Mouse (Mus musculus): ENCODE measurements around the gene Smco3. TPM values are rescaled to one million over a fixed set of nuclear protein-coding genes. Genes with fewer than 3 reads are reported as not detected.

Gene Smco3
- polyA plus RNA-seq, 1 experiment = not detected

DNA sequence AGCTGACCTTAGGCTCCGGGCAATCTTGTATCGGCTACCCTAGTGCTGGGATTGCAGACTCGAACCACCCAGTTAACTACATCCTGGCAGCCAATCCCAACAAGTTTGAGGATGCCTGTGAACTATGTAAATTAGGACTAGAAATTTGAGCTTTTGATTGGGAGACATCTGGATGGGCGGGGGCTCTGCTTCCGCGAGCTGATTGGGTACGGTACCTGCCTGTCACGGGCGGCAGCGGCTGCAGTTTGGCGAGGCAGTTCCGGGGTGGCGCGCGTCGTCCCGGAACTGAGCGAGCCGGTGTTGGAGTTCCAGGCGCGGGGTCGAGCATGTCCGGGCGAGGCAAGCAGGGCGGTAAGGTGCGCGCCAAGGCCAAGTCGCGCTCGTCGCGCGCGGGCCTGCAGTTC, 27.2 kb downstream of the Smco3 start, which contains the start of gene H2afj:
H2afj (plus strand) TSS at position 231 of the 404 bp plus-strand sequence.
- H3K27me3 ChIP-seq (ENCODE audit: control insufficient read depth, insufficient read depth, low read length) = no peaks in the 10 kb centered on the region
- H3K36me3 ChIP-seq (ENCODE audit: control insufficient read depth, insufficient read depth, low read length) = peaks cover 4% of the 10 kb centered on the region
- H3K4me3 ChIP-seq (ENCODE audit: low read depth, low read length) = peak within 1 kb of the TSS; percentile 91
- peak within 1 kb of the TSS; percentile 96 for H3K27ac ChIP-seq (ENCODE audit: insufficient read depth, low read depth, low read length)
- TF ChIP-seq CTCF (IDR thresholded peaks at IDR 0.05; ENCODE audit: extremely low read depth, insufficient read length, insufficient replicate concordance, low read depth, low read length) = no peak
- peak; percentile 66 for TF ChIP-seq POLR2A (IDR thresholded peaks at IDR 0.05; ENCODE audit: low read depth, low read length)
- peaks cover 25% of the 10 kb centered on the region; the same call in 1 of the 2 replicates for H3K4me1 ChIP-seq (ENCODE audit: control insufficient read depth, insufficient read depth, insufficient read length, low read length)
- under 1% methylated on average over 34 of the region's 34 CpGs for WGBS

GRCm38 (mm10) chr6:136807395-136808013, 27.7 kb downstream of the Smco3 start:
- Histone ChIP-seq H3K4me3 (ENCODE audit: low read depth, low read length) (peak overlapping the region; percentile 56), H3K27me3 (ENCODE audit: control insufficient read depth, insufficient read depth, low read length) (no peaks in the 10 kb centered on the region), H3K4me1 (ENCODE audit: control insufficient read depth, insufficient read depth, insufficient read length, low read length) (peaks cover 25% of the 10 kb centered on the region; the same call in 1 of the 2 replicates), H3K36me3 (ENCODE audit: control insufficient read depth, insufficient read depth, low read length) (peaks cover 3% of the 10 kb centered on the region), H3K27ac (ENCODE audit: insufficient read depth, low read depth, low read length) (peak overlapping the region; percentile 96)
- 33% methylated on average over 18 of the region's 18 CpGs for WGBS
- TF ChIP-seq POLR2A (IDR thresholded peaks at IDR 0.05; ENCODE audit: low read depth, low read length) (no peak), CTCF (IDR thresholded peaks at IDR 0.05; ENCODE audit: extremely low read depth, insufficient read length, insufficient replicate concordance, low read depth, low read length) (no peak)

DNA sequence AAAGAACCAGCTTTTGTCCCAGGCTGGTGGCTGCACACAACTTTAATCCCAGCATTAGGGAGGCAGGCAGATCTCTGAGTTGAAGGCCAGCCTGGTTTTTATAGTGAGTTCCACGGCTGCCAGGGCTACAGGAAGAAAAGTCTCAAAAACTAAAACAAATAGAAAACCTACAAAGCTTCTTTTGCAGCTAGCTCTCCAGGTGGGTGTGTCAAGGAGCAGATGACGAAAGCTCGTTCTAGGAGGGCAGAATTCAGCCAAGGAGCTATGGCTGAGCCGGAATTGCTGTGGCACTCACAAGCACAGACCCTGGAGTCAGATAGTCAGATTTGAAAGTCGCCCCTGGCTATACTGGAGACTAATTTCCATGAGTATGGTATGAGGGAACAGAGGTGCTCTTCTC, 28.4 kb downstream of the Smco3 start:
- TF ChIP-seq CTCF (IDR thresholded peaks at IDR 0.05; ENCODE audit: extremely low read depth, insufficient read length, insufficient replicate concordance, low read depth, low read length) (no peak), POLR2A (IDR thresholded peaks at IDR 0.05; ENCODE audit: low read depth, low read length) (no peak)
- H3K4me1 ChIP-seq (ENCODE audit: control insufficient read depth, insufficient read depth, insufficient read length, low read length) = peaks cover 20% of the 10 kb centered on the region; the same call in 1 of the 2 replicates
- H3K27me3 ChIP-seq (ENCODE audit: control insufficient read depth, insufficient read depth, low read length) = no peaks in the 10 kb centered on the region
- H3K27ac ChIP-seq (ENCODE audit: insufficient read depth, low read depth, low read length) = peak overlapping the region; percentile 96
- 27% methylated on average over 5 of the region's 5 CpGs for WGBS
- H3K36me3 ChIP-seq (ENCODE audit: control insufficient read depth, insufficient read depth, low read length) = peaks cover 3% of the 10 kb centered on the region
- no peak overlapping the region for H3K4me3 ChIP-seq (ENCODE audit: low read depth, low read length)

- H3K36me3 ChIP-seq (ENCODE audit: control insufficient read depth, insufficient read depth, low read length) = peaks cover 2% of the 10 kb centered on the region
- H3K27ac ChIP-seq (ENCODE audit: insufficient read depth, low read depth, low read length) = no peak overlapping the region
- TF ChIP-seq CTCF (IDR thresholded peaks at IDR 0.05; ENCODE audit: extremely low read depth, insufficient read length, insufficient replicate concordance, low read depth, low read length) (no peak), POLR2A (IDR thresholded peaks at IDR 0.05; ENCODE audit: low read depth, low read length) (no peak)
- no peaks in the 10 kb centered on the region for H3K27me3 ChIP-seq (ENCODE audit: control insufficient read depth, insufficient read depth, low read length)
- WGBS = 28% methylated on average over 1 of the region's 1 CpGs
- H3K4me3 ChIP-seq (ENCODE audit: low read depth, low read length) = no peak overlapping the region
- peaks cover 15% of the 10 kb centered on the region; the same call in 1 of the 2 replicates for H3K4me1 ChIP-seq (ENCODE audit: control insufficient read depth, insufficient read depth, insufficient read length, low read length)
These were observed 29.9 kb downstream of the Smco3 start for GRCm38 (mm10) chr6:136805409-136805775.

- 5% methylated on average over 9 of the region's 9 CpGs for WGBS
- Histone ChIP-seq H3K27me3 (ENCODE audit: control insufficient read depth, insufficient read depth, low read length) (no peaks in the 10 kb centered on the region), H3K4me3 (ENCODE audit: low read depth, low read length) (no peak overlapping the region; the same call in 1 of the 2 replicates), H3K27ac (ENCODE audit: insufficient read depth, low read depth, low read length) (peak overlapping the region; percentile 80), H3K36me3 (ENCODE audit: control insufficient read depth, insufficient read depth, low read length) (no peaks in the 10 kb centered on the region), H3K4me1 (ENCODE audit: control insufficient read depth, insufficient read depth, insufficient read length, low read length) (peaks cover 10% of the 10 kb centered on the region; the same call in 1 of the 2 replicates)
- TF ChIP-seq POLR2A (IDR thresholded peaks at IDR 0.05; ENCODE audit: low read depth, low read length) = no peak
- no peak for TF ChIP-seq CTCF (IDR thresholded peaks at IDR 0.05; ENCODE audit: extremely low read depth, insufficient read length, insufficient replicate concordance, low read depth, low read length)
These were observed 30.4 kb downstream of the Smco3 start for GRCm38 (mm10) chr6:136804705-136805408.

DNA sequence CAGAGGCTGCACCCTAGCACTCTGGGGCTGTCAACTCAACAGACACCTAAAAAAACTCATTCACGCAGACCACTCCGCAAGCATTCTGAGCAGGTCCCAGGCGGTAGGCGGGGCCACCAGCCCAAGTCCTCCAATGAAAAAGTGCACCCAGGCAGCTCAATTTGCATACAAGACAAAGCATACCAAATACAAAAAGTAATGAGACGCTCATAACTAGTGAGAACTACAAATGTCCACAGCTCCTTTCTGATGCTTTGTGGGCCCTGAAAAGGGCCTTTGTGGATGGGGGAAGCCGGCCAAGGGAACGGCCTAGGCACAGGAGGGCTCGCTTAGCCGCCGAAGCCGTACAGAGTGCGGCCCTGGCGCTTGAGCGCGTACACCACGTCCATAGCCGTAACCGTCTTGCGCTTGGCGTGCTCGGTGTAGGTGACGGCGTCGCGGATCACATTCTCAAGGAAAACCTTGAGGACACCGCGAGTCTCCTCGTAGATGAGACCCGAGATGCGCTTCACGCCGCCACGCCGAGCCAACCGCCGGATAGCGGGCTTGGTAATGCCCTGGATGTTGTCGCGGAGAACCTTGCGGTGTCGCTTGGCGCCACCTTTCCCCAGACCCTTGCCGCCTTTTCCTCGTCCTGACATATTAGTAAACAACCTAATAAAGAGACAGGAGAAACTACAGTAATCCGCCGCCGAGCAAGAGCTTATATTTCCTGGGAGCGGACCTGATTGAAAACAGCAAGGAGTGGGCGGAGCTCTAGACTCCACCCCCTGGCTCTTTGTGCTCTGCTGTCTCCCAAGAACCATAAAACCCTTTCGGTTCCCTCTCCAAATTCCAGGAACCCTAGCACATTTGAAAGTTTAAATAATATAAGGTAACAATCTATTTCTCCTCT, 31.3 kb downstream of the Smco3 start, which contains the start of gene Hist4h4:
Hist4h4 (minus strand) TSS at position 677 of the 895 bp plus-strand sequence.
- peak within 1 kb of the TSS; percentile 99 for H3K27ac ChIP-seq (ENCODE audit: insufficient read depth, low read depth, low read length)
- peak within 1 kb of the TSS; percentile 67 for H3K4me3 ChIP-seq (ENCODE audit: low read depth, low read length)
- TF ChIP-seq CTCF (IDR thresholded peaks at IDR 0.05; ENCODE audit: extremely low read depth, insufficient read length, insufficient replicate concordance, low read depth, low read length) = peak; percentile 6; the same call in 1 of the 2 replicates
- TF ChIP-seq POLR2A (IDR thresholded peaks at IDR 0.05; ENCODE audit: low read depth, low read length) = peak; percentile 95
- H3K4me1 ChIP-seq (ENCODE audit: control insufficient read depth, insufficient read depth, insufficient read length, low read length) = peaks cover 6% of the 10 kb centered on the region; the same call in 1 of the 2 replicates
- WGBS = under 1% methylated on average over 50 of the region's 50 CpGs
- no peaks in the 10 kb centered on the region for H3K36me3 ChIP-seq (ENCODE audit: control insufficient read depth, insufficient read depth, low read length)
- H3K27me3 ChIP-seq (ENCODE audit: control insufficient read depth, insufficient read depth, low read length) = no peaks in the 10 kb centered on the region

Data from small intestine, adult 2 months (tissue).